Mouse (Mus musculus) MEL (cell line): ENCODE data around the gene Tnnt1. TPM values are rescaled to one million over a fixed set of nuclear protein-coding genes. Genes with fewer than 3 reads are reported as not detected.
"Not testable (repeated sequence)": the region's sequence is repeated elsewhere in the genome, so short reads cannot be mapped to it uniquely, and the experiment has no call there.

Experiments used
- DNase-seq: peaks from one replicate; pipeline ENCODE4 v3.0.0; 2011; ENCODE audit warnings: low read depth, low spot score
- H3K27ac ChIP-seq: 2 replicates; pipeline ENCODE4 v1.5.1; 2012; ENCODE audit warnings: low read depth, mild to moderate bottlenecking, control low read depth, low read length, moderate library complexity; ENCODE audit not compliant: control insufficient read depth
- H3K27me3 ChIP-seq, 2 experiments: fragments of 150-350 bp in 1 of 2; sonication (generic) in 1 of 2; 2 replicates each; pipeline ENCODE4 v1.6.1; 2012; ENCODE audit warnings: low read length in 2 of 2, mild to moderate bottlenecking in 2 of 2, improper control_type of control experiment in 1 of 2, moderate library complexity in 1 of 2; ENCODE audit not compliant: insufficient read depth in 2 of 2, control insufficient read depth in 1 of 2
- H3K36me3 ChIP-seq, 2 experiments: 2 replicates each; pipeline ENCODE4 v1.6.1; 2012 to 2014; ENCODE audit warnings: low read length in 2 of 2, improper control_type of control experiment in 1 of 2, inconsistent platforms in 1 of 2, mild to moderate bottlenecking in 1 of 2; ENCODE audit not compliant: insufficient read depth in 2 of 2, control insufficient read depth in 1 of 2
- H3K4me1 ChIP-seq, 2 experiments: fragments of 150-350 bp in 1 of 2; sonication (generic) in 1 of 2; 2 replicates each; pipeline ENCODE4 v1.6.1; 2012; ENCODE audit warnings: low read length in 2 of 2, improper control_type of control experiment in 1 of 2, mild to moderate bottlenecking in 1 of 2; ENCODE audit not compliant: insufficient read depth in 2 of 2, control insufficient read depth in 1 of 2
- H3K4me3 ChIP-seq, 2 experiments: fragments of 150-350 bp in 1 of 2; sonication (generic) in 1 of 2; 2 replicates each; pipeline ENCODE4 v1.5.1; 2012; ENCODE audit warnings: low read depth in 2 of 2, low read length in 2 of 2, mild to moderate bottlenecking in 2 of 2, moderate library complexity in 2 of 2, control low read depth in 1 of 2, improper control_type of control experiment in 1 of 2; ENCODE audit not compliant: control insufficient read depth in 1 of 2, insufficient read depth in 1 of 2
- H3K79me2 ChIP-seq: 2 replicates; pipeline ENCODE4 v1.6.1; 2012; ENCODE audit warnings: mild to moderate bottlenecking, low read length, moderate library complexity; ENCODE audit not compliant: control insufficient read depth, poor library complexity, insufficient read depth
- H3K9ac ChIP-seq: 2 replicates; pipeline ENCODE4 v1.6.1; 2012; ENCODE audit warnings: low read depth, mild to moderate bottlenecking, control low read depth, low read length, moderate library complexity; ENCODE audit not compliant: control insufficient read depth, poor library complexity, severe bottlenecking
- H3K9me3 ChIP-seq: fragments of 150-350 bp; sonication (generic); replicated peaks from 2 replicates; pipeline ENCODE4 v1.6.1; 2012; ENCODE audit warnings: mild to moderate bottlenecking, low read length, improper control_type of control experiment, moderate library complexity; ENCODE audit not compliant: insufficient read depth
- BHLHE40 ChIP-seq: IDR thresholded peaks from 2 replicates; pipeline ENCODE4 v1.6.1; 2012; ENCODE audit warnings: low read depth, mild to moderate bottlenecking, inconsistent platforms, low read length, improper control_type of control experiment, borderline replicate concordance
- CHD2 ChIP-seq: IDR thresholded peaks from 2 replicates; pipeline ENCODE4 v1.6.1; 2011; ENCODE audit warnings: low read length, improper control_type of control experiment
- CTCF ChIP-seq, 3 experiments: IDR thresholded peaks in 2 of 3; conservative IDR thresholded peaks in 1 of 3; 2 replicates each; pipeline ENCODE4 v1.5.1; 2011 to 2012; ENCODE audit warnings: low read length in 3 of 3, low read depth in 2 of 3, mild to moderate bottlenecking in 2 of 3, improper control_type of control experiment in 1 of 3, inconsistent platforms in 1 of 3, mixed read lengths in 1 of 3, moderate library complexity in 1 of 3; ENCODE audit not compliant: control insufficient read depth in 1 of 3, insufficient read depth in 1 of 3, poor library complexity in 1 of 3, severe bottlenecking in 1 of 3
- ELF1 ChIP-seq: IDR thresholded peaks from 2 replicates; pipeline ENCODE4 v1.6.1; 2014; ENCODE audit warnings: low read depth, mild to moderate bottlenecking, inconsistent platforms, low read length, improper control_type of control experiment, moderate library complexity
- EP300 ChIP-seq, 2 experiments: IDR thresholded peaks; 2 replicates each; pipeline ENCODE4 v1.6.1; 2011; ENCODE audit warnings: improper control_type of control experiment in 2 of 2, low read length in 2 of 2, low read depth in 1 of 2, mild to moderate bottlenecking in 1 of 2
- ETS1 ChIP-seq: IDR thresholded peaks from 2 replicates; pipeline ENCODE4 v1.6.1; 2012; ENCODE audit warnings: low read depth, mild to moderate bottlenecking, inconsistent platforms, low read length, improper control_type of control experiment, moderate library complexity
- GABPA ChIP-seq: IDR thresholded peaks from 2 replicates; pipeline ENCODE4 v1.6.1; 2012; ENCODE audit warnings: low read depth, mild to moderate bottlenecking, inconsistent platforms, low read length, improper control_type of control experiment, moderate library complexity
- GATA1 ChIP-seq: IDR thresholded peaks from 2 replicates; pipeline ENCODE4 v1.6.1; 2011; ENCODE audit warnings: low read depth, low read length, improper control_type of control experiment
- JUND ChIP-seq: IDR thresholded peaks from 2 replicates; pipeline ENCODE4 v1.6.1; 2011; ENCODE audit warnings: low read depth, mild to moderate bottlenecking, improper control_type of control experiment, low read length
- KAT2A ChIP-seq: conservative IDR thresholded peaks from 2 replicates; pipeline ENCODE4 v1.6.1; 2012; ENCODE audit warnings: low read depth, low read length, improper control_type of control experiment, inconsistent platforms
- MAZ ChIP-seq: IDR thresholded peaks from 2 replicates; pipeline ENCODE4 v1.6.1; 2012; ENCODE audit warnings: low read depth, mild to moderate bottlenecking, inconsistent platforms, low read length, improper control_type of control experiment
- MYB ChIP-seq: IDR thresholded peaks from 2 replicates; pipeline ENCODE4 v1.6.1; 2011; ENCODE audit warnings: mild to moderate bottlenecking, low read depth, low read length, improper control_type of control experiment
- MYC ChIP-seq: IDR thresholded peaks from 2 replicates; pipeline ENCODE4 v1.6.1; 2011; ENCODE audit warnings: low read depth, mild to moderate bottlenecking, low read length, improper control_type of control experiment, moderate library complexity
- POLR2A ChIP-seq, 2 experiments: IDR thresholded peaks; 2 replicates each; pipeline ENCODE4 v1.6.1; 2011 to 2012; ENCODE audit warnings: low read length in 2 of 2, mild to moderate bottlenecking in 2 of 2, control low read depth in 1 of 2, improper control_type of control experiment in 1 of 2, low read depth in 1 of 2, moderate library complexity in 1 of 2; ENCODE audit not compliant: control insufficient read depth in 1 of 2, insufficient read depth in 1 of 2, poor library complexity in 1 of 2
- RAD21 ChIP-seq: IDR thresholded peaks from 2 replicates; pipeline ENCODE4 v1.6.1; 2011; ENCODE audit warnings: mild to moderate bottlenecking, low read depth, low read length, improper control_type of control experiment
- RCOR1 ChIP-seq: IDR thresholded peaks from 2 replicates; pipeline ENCODE4 v1.6.1; 2012; ENCODE audit warnings: low read depth, mild to moderate bottlenecking, inconsistent platforms, low read length, improper control_type of control experiment
- SIN3A ChIP-seq: IDR thresholded peaks from 2 replicates; pipeline ENCODE4 v1.6.1; 2012; ENCODE audit warnings: low read length, improper control_type of control experiment, inconsistent platforms
- SMC3 ChIP-seq: IDR thresholded peaks from 2 replicates; pipeline ENCODE4 v1.6.1; 2011; ENCODE audit warnings: low read depth, low read length, improper control_type of control experiment
- TAL1 ChIP-seq: IDR thresholded peaks from 2 replicates; pipeline ENCODE4 v1.6.1; 2012; ENCODE audit warnings: mild to moderate bottlenecking, inconsistent platforms, low read length, moderate library complexity, mixed read lengths
- TBP ChIP-seq: IDR thresholded peaks from 2 replicates; pipeline ENCODE4 v1.8.0; 2011; ENCODE audit warnings: low read depth, low read length, improper control_type of control experiment
- UBTF ChIP-seq: IDR thresholded peaks from 2 replicates; pipeline ENCODE4 v1.6.1; 2012; ENCODE audit warnings: low read depth, mild to moderate bottlenecking, inconsistent platforms, low read length, improper control_type of control experiment, moderate library complexity, borderline replicate concordance; ENCODE audit not compliant: insufficient read depth
- USF1 ChIP-seq: IDR thresholded peaks from 2 replicates; pipeline ENCODE4 v1.6.1; 2014; ENCODE audit warnings: low read depth, mild to moderate bottlenecking, inconsistent platforms, low read length, improper control_type of control experiment, moderate library complexity
- ZKSCAN1 ChIP-seq: IDR thresholded peaks from 2 replicates; pipeline ENCODE4 v1.6.1; 2012; ENCODE audit warnings: low read depth, mild to moderate bottlenecking, inconsistent platforms, low read length, improper control_type of control experiment, moderate library complexity
- ZNF384 ChIP-seq: IDR thresholded peaks from 2 replicates; pipeline ENCODE4 v1.6.1; 2012; ENCODE audit warnings: low read depth, mild to moderate bottlenecking, inconsistent platforms, low read length, improper control_type of control experiment
- polyA plus RNA-seq, 2 experiments: library from polyadenylated mRNA; stranded (reverse) in 1 of 2; unstranded in 1 of 2; fragments of >175 nt in 1 of 2; fragments of >200 nt in 1 of 2; gene quantifications; 2 replicates each; pipeline versions ENCODE4 v1.2.1 to v1.2.4; 2012; ENCODE audit warnings: low replicate concordance in 2 of 2, low read depth in 1 of 2; ENCODE audit not compliant: insufficient read length in 2 of 2, insufficient read depth in 1 of 2, missing spikeins in 1 of 2
- total RNA-seq: library from RNA; depleted of rRNA; stranded (reverse); fragments of 300-350 nt; gene quantifications from 2 replicates; pipeline ENCODE4 v1.2.3, GENCODE M21; 2012

The Tnnt1 gene
- total and polyA plus RNA-seq, 3 experiments, result 5.0 to 16.4 TPM; not detected in 1

DNA sequence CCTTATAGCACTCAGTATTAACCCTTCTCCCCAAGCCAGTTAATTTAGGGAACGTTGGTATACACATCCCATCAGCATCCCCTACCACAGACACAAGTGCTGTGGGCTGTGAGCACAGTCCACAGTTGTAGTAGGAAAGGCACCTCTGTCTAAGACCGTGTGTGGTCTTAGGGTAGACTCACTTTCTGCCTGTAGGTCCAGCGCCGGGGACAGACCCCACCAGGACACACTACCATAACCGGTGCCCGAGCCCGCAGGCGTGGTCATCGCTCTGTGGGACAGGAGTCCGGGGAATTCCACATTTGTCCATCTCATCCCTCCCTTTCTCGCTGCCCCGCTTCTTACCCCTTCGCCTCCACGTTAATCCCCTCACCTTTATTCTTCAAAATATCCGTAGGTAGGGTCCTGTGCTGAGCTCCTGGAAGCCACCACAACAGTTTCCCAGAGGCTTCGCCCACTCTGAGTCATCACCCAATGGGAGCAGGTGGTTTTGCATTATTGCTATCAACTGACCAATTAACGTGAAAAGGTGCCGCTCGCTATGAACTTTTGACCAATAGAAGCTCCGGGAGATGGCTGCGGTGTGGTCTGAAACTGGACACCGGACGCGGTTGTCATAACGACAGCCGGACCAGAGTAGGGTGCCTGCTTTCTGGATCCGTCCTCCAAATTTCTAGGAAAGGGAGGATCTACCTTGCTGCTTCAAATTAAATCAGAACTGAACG lies 16.0 kb upstream of the Tnnt1 start, which contains the start of gene Dnaaf3:
Gene Dnaaf3 (minus strand): TSS at position 449 of the 725 bp plus-strand sequence.
- H3K4me3 ChIP-seq, result no peak within 1 kb of the TSS
- no peaks in the 10 kb centered on the region for H3K36me3 ChIP-seq
- H3K27me3 ChIP-seq, result peaks cover 5% of the 10 kb centered on the region in 2 experiments; a peak in 3 of 4 replicates
- no peaks in the 10 kb centered on the region for H3K4me1 ChIP-seq
- no peaks in the 10 kb centered on the region for H3K79me2 ChIP-seq
- no peaks in the 10 kb centered on the region for H3K9me3 ChIP-seq
- DNase-seq, result no peak
- TF ChIP-seq CHD2, result no peak
- no peak for TF ChIP-seq POLR2A (IDR thresholded peaks at IDR 0.05; ENCODE audit: control insufficient read depth in 1 of 2, insufficient read depth in 1 of 2, low read depth in 1 of 2, low read length in 2 of 2, poor library complexity in 1 of 2)
- TF ChIP-seq CTCF (IDR thresholded peaks at IDR 0.05 in 2 of 3, conservative IDR thresholded peaks at IDR 0.05 in 1 of 3; ENCODE audit: control insufficient read depth in 1 of 3, insufficient read depth in 1 of 3, low read depth in 2 of 3, low read length in 3 of 3, poor library complexity in 1 of 3, severe bottlenecking in 1 of 3), result no peak
- no peak for TF ChIP-seq TAL1
- no peak for TF ChIP-seq ELF1
- no peak for TF ChIP-seq ZKSCAN1
- TF ChIP-seq JUND, result no peak
- no peak for TF ChIP-seq ETS1
- no peak for TF ChIP-seq GABPA
- no peak for TF ChIP-seq ZNF384
- no peak for TF ChIP-seq GATA1
- TF ChIP-seq RAD21, result no peak
- H3K27ac ChIP-seq, result no peak within 1 kb of the TSS
- no peak within 1 kb of the TSS for H3K9ac ChIP-seq

DNA sequence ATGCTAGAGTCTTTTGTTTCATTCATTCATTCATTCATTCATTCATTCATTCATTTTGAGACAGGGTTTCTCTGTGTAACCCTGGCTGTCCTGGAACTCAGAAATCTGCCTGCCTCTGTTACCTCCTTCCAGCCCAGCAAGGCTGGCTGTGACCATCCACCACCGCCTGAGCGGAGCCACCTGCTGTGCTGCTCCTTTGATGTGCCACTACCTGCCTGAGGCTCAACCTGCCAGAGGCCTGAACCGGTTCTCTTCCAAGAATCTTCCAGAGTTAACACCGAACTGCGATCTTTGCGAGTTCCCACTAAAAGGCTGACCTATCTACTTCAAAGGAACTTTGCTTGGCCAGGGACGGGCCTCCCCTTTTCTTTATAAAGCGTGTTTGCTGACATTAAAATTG lies 14.0 kb upstream of the Tnnt1 start:
- H3K4me3 ChIP-seq, H3K9ac ChIP-seq, H3K79me2 ChIP-seq, H3K27ac ChIP-seq, H3K36me3 ChIP-seq, DNase-seq, H3K27me3 ChIP-seq, H3K4me1 ChIP-seq, H3K9me3 ChIP-seq: not testable (repeated sequence)

DNA sequence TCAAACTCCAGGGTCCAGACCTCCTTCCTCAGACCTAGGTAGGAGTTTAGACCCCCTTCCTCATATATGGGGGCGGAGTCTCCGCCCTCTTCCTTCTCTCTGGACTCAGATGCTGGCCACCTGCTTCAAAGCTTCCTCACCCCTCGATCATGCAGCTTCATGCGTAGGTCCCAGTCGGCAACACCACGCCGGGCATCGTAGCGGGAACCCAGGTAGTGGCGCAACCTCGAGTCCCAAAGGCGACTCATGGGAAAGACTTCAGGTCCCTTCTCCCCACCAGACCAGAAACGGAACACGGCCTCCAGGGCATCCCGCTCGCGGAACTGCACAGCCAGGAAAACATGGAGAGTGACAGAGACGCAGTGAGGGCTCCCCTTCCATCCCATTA lies 11.1 kb upstream of the Tnnt1 start:
- no peaks in the 10 kb centered on the region for H3K9me3 ChIP-seq
- no peak overlapping the region for H3K27ac ChIP-seq
- no peak for DNase-seq
- TF ChIP-seq GABPA (no peak), ZKSCAN1 (no peak), MYB (no peak), SIN3A (no peak), EP300 (IDR thresholded peaks at IDR 0.05; ENCODE audit: low read depth in 1 of 2, low read length in 2 of 2) (no peak), UBTF (no peak), RCOR1 (no peak), TBP (no peak), GATA1 (no peak), BHLHE40 (no peak), MYC (no peak), MAZ (no peak), KAT2A (no peak), RAD21 (no peak), TAL1 (no peak), SMC3 (no peak), USF1 (no peak)
- peaks cover 0 to 2% of the 10 kb centered on the region in 2 experiments; a peak in 1 of 4 replicates for H3K36me3 ChIP-seq
- peaks cover 0 to 12% of the 10 kb centered on the region in 2 experiments; a peak in 2 of 4 replicates for H3K4me1 ChIP-seq
- no peak overlapping the region for H3K4me3 ChIP-seq
- no peak overlapping the region for H3K9ac ChIP-seq
- H3K27me3 ChIP-seq, result no peaks in the 10 kb centered on the region
- no peaks in the 10 kb centered on the region; the same call in 1 of the 2 replicates for H3K79me2 ChIP-seq
